Mouse (Mus musculus): ENCODE results near the gene Eef1akmt1. TPM values are rescaled to one million over a fixed set of nuclear protein-coding genes. Genes with fewer than 3 reads are reported as not detected.

The Eef1akmt1 gene
- polyA plus RNA-seq, 1 experiment from 2014 or later = 104 TPM

DNA sequence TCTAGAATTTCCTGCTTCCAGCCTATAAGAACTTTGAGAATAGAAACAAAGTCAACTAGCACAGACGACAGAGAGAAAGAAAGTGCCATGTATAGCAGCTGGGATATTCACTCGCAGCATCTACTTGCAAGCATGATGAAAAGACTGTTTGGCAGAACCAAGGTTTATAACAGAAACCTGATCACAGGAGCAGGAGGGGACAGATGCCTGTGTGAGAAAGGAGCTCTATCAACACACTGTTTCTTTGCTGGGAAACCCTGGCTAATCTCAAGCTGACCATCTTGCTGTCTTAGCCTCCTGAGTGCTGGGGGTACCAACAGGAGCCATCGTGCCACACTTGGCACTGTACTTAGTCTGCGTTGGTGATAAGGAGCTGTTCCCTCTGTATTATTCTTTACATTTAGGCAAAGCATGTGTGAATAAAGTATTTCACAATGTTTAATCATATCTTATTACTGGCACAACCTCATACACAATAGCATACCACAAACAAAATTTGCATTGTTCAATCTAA lies 38.5 kb upstream of the Eef1akmt1 start:
- Histone ChIP-seq H3K9me3 (replicated peaks; ENCODE audit: control insufficient read depth, low read length) (no peaks in the 10 kb centered on the region), H3K27me3 (ENCODE audit: control insufficient read depth, insufficient read depth, low read length) (no peaks in the 10 kb centered on the region), H3K4me1 (ENCODE audit: control insufficient read depth, insufficient read depth, low read length) (no peaks in the 10 kb centered on the region), H3K4me2 (ENCODE audit: low read depth, low read length) (no peak overlapping the region), H3K4me3 (ENCODE audit: low read depth, low read length) (no peak overlapping the region), H3K36me3 (replicated peaks; ENCODE audit: control insufficient read depth, insufficient read depth, low read depth, low read length) (no peaks in the 10 kb centered on the region), H3K27ac (replicated peaks; ENCODE audit: low read depth, low read length) (no peak overlapping the region), H3K9ac (replicated peaks; ENCODE audit: low read length) (no peak overlapping the region)
- DNase-seq (ENCODE audit: low spot score) (no peak), ATAC-seq (replicated peaks; ENCODE audit: insufficient number of reproducible peaks, low FRiP score, low TSS enrichment, low read depth) (no peak)
- 77% methylated on average over 4 of the region's 4 CpGs for WGBS

DNA sequence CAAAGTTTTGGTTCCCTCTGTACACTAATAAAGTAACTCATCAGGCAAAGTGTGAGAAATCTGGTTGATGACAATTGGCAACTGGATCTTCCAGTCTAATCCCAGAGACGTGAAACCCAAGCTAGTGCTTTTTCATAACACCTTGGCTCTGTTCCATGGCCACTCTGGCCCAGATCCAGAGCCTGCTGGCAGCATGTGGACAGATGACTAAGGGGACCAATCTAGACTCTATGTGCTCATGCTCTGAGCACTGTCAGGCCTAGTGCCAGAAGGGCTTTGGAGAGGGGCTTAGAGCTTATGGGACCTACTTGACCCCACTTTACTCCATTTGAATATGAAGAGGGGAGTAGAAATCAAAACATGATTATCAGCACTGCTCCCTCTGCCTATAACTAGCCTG lies 36.1 kb upstream of the Eef1akmt1 start:
- H3K27ac ChIP-seq (replicated peaks; ENCODE audit: low read depth, low read length) = no peak overlapping the region
- no peaks in the 10 kb centered on the region for H3K9me3 ChIP-seq (replicated peaks; ENCODE audit: control insufficient read depth, low read length)
- ATAC-seq (replicated peaks; ENCODE audit: insufficient number of reproducible peaks, low FRiP score, low TSS enrichment, low read depth) = no peak
- no peak overlapping the region for H3K4me3 ChIP-seq (ENCODE audit: low read depth, low read length)
- no peak overlapping the region for H3K9ac ChIP-seq (replicated peaks; ENCODE audit: low read length)
- H3K4me1 ChIP-seq (ENCODE audit: control insufficient read depth, insufficient read depth, low read length) = no peaks in the 10 kb centered on the region
- H3K36me3 ChIP-seq (replicated peaks; ENCODE audit: control insufficient read depth, insufficient read depth, low read depth, low read length) = peaks cover 4% of the 10 kb centered on the region; the same call in 1 of the 2 replicates
- H3K4me2 ChIP-seq (ENCODE audit: low read depth, low read length) = no peak overlapping the region
- 50% methylated on average over 1 of the region's 1 CpGs for WGBS
- H3K27me3 ChIP-seq (ENCODE audit: control insufficient read depth, insufficient read depth, low read length) = no peaks in the 10 kb centered on the region
- no peak for DNase-seq (ENCODE audit: low spot score)

DNA sequence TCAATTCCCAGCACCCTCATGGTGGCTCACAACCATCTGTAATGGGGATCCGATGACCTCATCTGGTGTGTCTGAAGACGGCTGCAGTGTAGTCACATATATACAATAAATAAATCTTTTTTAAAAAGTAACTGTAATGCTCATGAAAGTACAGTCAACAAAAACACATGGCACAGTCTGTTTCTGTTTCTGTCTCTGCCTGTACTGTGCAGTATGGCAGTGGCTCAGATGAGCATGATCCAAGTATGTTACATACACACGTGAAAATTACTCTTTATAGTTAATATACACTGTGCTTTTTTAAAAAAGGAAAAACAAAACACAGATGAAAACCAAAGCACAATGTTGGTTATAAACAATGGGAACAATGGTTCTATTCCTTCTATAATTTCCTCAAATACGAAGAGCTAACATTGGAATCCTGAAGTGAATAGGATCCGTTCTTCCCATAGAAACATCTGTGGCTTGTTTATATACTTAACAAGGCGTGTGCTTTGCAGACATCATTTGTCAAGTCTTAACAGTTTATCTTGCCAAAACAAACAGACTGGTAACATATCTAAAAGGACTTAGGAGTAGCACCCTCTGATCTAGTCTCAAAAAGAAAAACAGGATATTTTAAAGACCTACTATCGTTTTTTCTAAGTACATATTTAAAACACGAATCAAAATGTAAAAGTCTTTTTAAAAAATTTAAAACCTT lies 35.4 kb upstream of the Eef1akmt1 start:
- Histone ChIP-seq H3K4me2 (ENCODE audit: low read depth, low read length) (no peak overlapping the region), H3K9ac (replicated peaks; ENCODE audit: low read length) (no peak overlapping the region), H3K9me3 (replicated peaks; ENCODE audit: control insufficient read depth, low read length) (no peaks in the 10 kb centered on the region), H3K27me3 (ENCODE audit: control insufficient read depth, insufficient read depth, low read length) (no peaks in the 10 kb centered on the region), H3K27ac (replicated peaks; ENCODE audit: low read depth, low read length) (no peak overlapping the region), H3K36me3 (replicated peaks; ENCODE audit: control insufficient read depth, insufficient read depth, low read depth, low read length) (peaks cover 4% of the 10 kb centered on the region; the same call in 1 of the 2 replicates), H3K4me3 (ENCODE audit: low read depth, low read length) (no peak overlapping the region), H3K4me1 (ENCODE audit: control insufficient read depth, insufficient read depth, low read length) (no peaks in the 10 kb centered on the region)
- no peak for DNase-seq (ENCODE audit: low spot score)
- no peak for ATAC-seq (replicated peaks; ENCODE audit: insufficient number of reproducible peaks, low FRiP score, low TSS enrichment, low read depth)
- WGBS = 76% methylated on average over 8 of the region's 8 CpGs

DNA sequence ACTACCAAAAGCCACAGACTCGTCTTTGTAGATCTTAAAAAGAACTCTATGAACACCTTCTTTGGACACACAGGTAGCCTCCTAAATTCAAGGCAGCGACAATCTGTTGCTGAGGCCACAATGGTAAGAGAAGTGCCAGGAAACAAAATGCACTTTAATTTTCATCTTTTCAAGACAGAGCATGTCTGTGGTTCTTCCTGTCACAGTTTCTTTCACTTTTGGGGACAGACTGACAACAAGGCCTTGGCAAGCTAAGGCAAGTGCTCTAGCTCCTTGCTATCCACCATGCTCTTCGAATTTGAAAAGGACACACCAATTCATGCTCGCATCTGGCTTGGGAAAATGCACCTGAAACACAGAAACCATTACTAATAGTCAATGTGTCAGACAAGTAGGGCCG lies 21.9 kb upstream of the Eef1akmt1 start:
- no peak for ATAC-seq (replicated peaks; ENCODE audit: insufficient number of reproducible peaks, low FRiP score, low TSS enrichment, low read depth)
- 90% methylated on average over 5 of the region's 5 CpGs for WGBS
- no peaks in the 10 kb centered on the region for H3K9me3 ChIP-seq (replicated peaks; ENCODE audit: control insufficient read depth, low read length)

DNA sequence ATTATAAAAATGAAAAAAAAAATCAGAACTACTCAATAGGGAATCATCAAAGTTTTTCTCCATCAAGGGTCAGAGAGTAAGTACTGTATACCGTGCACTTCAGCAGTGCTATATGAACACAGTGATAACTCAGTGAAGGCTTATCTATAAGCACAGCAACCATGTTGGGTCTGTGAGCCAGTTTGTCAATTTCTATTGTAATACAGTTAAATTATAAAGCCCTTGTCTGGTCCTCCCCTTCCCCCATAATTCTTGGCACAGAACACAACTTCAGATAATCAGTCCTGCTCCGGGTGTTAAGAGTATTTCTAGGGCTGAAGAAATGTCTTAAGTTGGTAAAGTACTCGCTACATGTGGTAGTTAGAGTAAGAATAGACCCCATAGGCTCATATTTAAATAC lies 20.4 kb upstream of the Eef1akmt1 start:
- no peak overlapping the region for H3K4me2 ChIP-seq (ENCODE audit: low read depth, low read length)
- peaks cover 5% of the 10 kb centered on the region for H3K36me3 ChIP-seq (replicated peaks; ENCODE audit: control insufficient read depth, insufficient read depth, low read depth, low read length)
- no peak for ATAC-seq (replicated peaks; ENCODE audit: insufficient number of reproducible peaks, low FRiP score, low TSS enrichment, low read depth)
- no peak overlapping the region for H3K4me3 ChIP-seq (ENCODE audit: low read depth, low read length)
- 94% methylated on average over 3 of the region's 3 CpGs for WGBS
- H3K9me3 ChIP-seq (replicated peaks; ENCODE audit: control insufficient read depth, low read length) = no peaks in the 10 kb centered on the region
- no peak for DNase-seq (ENCODE audit: low spot score)
- no peaks in the 10 kb centered on the region for H3K4me1 ChIP-seq (ENCODE audit: control insufficient read depth, insufficient read depth, low read length)
- H3K27me3 ChIP-seq (ENCODE audit: control insufficient read depth, insufficient read depth, low read length) = no peaks in the 10 kb centered on the region
- H3K27ac ChIP-seq (replicated peaks; ENCODE audit: low read depth, low read length) = no peak overlapping the region
- no peak overlapping the region for H3K9ac ChIP-seq (replicated peaks; ENCODE audit: low read length)

More for the DNA sequence above, 21.9 kb upstream of the Eef1akmt1 start:
- H3K36me3 ChIP-seq (replicated peaks; ENCODE audit: control insufficient read depth, insufficient read depth, low read depth, low read length) = peaks cover 5% of the 10 kb centered on the region
- no peak overlapping the region for H3K27ac ChIP-seq (replicated peaks; ENCODE audit: low read depth, low read length)
- no peak for DNase-seq (ENCODE audit: low spot score)
- H3K9ac ChIP-seq (replicated peaks; ENCODE audit: low read length) = no peak overlapping the region
- no peak overlapping the region for H3K4me2 ChIP-seq (ENCODE audit: low read depth, low read length)
- H3K27me3 ChIP-seq (ENCODE audit: control insufficient read depth, insufficient read depth, low read length) = no peaks in the 10 kb centered on the region
- H3K4me3 ChIP-seq (ENCODE audit: low read depth, low read length) = no peak overlapping the region
- H3K4me1 ChIP-seq (ENCODE audit: control insufficient read depth, insufficient read depth, low read length) = no peaks in the 10 kb centered on the region

DNA sequence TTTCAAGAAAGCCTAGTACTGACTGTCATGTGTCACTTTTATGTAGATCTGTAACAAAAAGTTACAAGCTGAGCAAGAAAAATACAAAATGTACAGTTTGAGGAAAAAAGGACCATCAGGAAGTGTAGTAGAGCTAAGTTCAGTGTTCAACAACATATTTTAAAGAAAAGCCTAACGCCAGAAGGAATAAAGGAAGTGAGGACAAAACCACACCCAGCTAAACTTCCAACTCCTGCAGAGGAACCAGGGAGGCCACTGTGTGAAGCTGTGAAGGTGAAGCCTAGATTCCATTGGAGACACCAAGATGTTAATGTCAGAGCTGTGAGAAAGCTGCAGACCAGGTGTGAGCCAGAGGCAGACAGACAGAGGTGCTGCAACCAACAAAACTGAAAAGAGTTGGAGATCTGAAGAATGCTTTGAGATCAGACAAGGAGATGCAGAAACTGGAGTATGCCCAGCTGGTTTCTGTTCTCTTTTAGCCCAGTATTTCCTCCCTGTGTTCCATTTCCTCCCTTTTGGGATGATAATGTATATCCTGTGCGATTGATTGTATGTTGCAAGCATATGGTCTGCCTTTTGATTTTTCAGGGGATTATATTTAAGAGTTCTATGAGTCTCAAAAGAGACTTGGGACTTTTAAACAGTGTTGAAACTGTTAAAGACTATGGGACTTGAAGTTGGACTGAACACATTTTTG lies 5.1 kb upstream of the Eef1akmt1 start:
- no peak for ATAC-seq (replicated peaks; ENCODE audit: insufficient number of reproducible peaks, low FRiP score, low TSS enrichment, low read depth)

DNA sequence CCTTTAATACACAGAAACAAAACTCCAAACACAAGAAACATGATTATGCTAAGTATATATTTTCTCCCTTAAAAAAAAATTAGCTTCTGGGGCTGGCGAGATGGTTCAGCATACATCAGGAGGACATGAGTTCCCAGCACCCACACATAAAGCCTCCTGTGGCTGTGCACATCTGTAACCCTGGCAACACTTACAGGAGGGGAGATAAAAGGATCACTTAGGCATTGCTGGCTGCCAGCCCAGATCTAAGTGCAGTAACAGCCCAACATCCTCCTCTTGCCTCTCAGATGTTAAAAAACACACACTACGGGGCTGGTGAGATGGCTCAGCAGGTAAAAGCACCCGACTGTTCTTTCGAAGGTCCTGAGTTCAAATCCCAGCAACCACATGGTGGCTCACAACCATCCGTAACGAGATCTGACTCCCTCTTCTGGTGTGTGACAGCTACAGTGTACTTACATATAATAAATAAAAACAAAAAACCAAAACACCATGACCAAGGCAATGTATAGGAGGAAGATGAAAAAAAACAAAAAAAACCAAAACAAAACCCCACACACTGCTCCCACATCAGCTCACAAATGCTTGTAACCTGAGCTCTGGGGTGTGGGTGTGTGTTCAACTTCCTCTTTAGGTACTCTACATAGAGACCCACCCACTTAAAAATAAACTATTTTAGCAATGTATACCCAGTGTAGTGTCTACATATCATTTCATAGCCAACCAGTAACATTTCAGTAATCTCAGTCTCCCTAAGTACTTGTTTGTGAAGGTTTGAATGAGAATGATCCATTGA lies 3.6 kb upstream of the Eef1akmt1 start:
- DNase-seq (ENCODE audit: low spot score) (no peak), ATAC-seq (replicated peaks; ENCODE audit: insufficient number of reproducible peaks, low FRiP score, low TSS enrichment, low read depth) (no peak)
- no peaks in the 10 kb centered on the region for H3K27me3 ChIP-seq (ENCODE audit: control insufficient read depth, insufficient read depth, low read length)
- no peaks in the 10 kb centered on the region for H3K4me1 ChIP-seq (ENCODE audit: control insufficient read depth, insufficient read depth, low read length)
- H3K9me3 ChIP-seq (replicated peaks; ENCODE audit: control insufficient read depth, low read length) = no peaks in the 10 kb centered on the region
- 89% methylated on average over 6 of the region's 6 CpGs for WGBS
- H3K36me3 ChIP-seq (replicated peaks; ENCODE audit: control insufficient read depth, insufficient read depth, low read depth, low read length) = no peaks in the 10 kb centered on the region; the same call in 1 of the 2 replicates
- H3K4me2 ChIP-seq (ENCODE audit: low read depth, low read length) = no peak overlapping the region
- H3K4me3 ChIP-seq (ENCODE audit: low read depth, low read length) = no peak overlapping the region
- H3K9ac ChIP-seq (replicated peaks; ENCODE audit: low read length) = no peak overlapping the region
- H3K27ac ChIP-seq (replicated peaks; ENCODE audit: low read depth, low read length) = no peak overlapping the region

More for the DNA sequence above, 5.1 kb upstream of the Eef1akmt1 start:
- WGBS = 95% methylated on average over 2 of the region's 2 CpGs
- Histone ChIP-seq H3K36me3 (replicated peaks; ENCODE audit: control insufficient read depth, insufficient read depth, low read depth, low read length) (no peaks in the 10 kb centered on the region; the same call in 1 of the 2 replicates), H3K9me3 (replicated peaks; ENCODE audit: control insufficient read depth, low read length) (no peaks in the 10 kb centered on the region), H3K27ac (replicated peaks; ENCODE audit: low read depth, low read length) (no peak overlapping the region), H3K4me3 (ENCODE audit: low read depth, low read length) (no peak overlapping the region), H3K9ac (replicated peaks; ENCODE audit: low read length) (no peak overlapping the region), H3K4me1 (ENCODE audit: control insufficient read depth, insufficient read depth, low read length) (no peaks in the 10 kb centered on the region), H3K4me2 (ENCODE audit: low read depth, low read length) (no peak overlapping the region), H3K27me3 (ENCODE audit: control insufficient read depth, insufficient read depth, low read length) (no peaks in the 10 kb centered on the region)
- DNase-seq (ENCODE audit: low spot score) = no peak

Data from embryonic facial prominence, embryonic 11.5 days (tissue).